Mouse (Mus musculus): Measurements from ENCODE around the gene Bhmt2. TPM values are rescaled to one million over a fixed set of nuclear protein-coding genes. Genes with fewer than 3 reads are reported as not detected.

Bhmt2 gene
- polyA plus RNA-seq, 1 experiment from 2014 or later, result 0.19 TPM

GRCm38 (mm10) chr13:93672371-93672770, 1.7 kb downstream of the Bhmt2 start:
- Histone ChIP-seq H3K36me3 (ENCODE audit: control insufficient read depth, insufficient read depth, low read length) (no peaks in the 10 kb centered on the region), H3K4me1 (ENCODE audit: control insufficient read depth, insufficient read depth, low read length) (no peaks in the 10 kb centered on the region), H3K4me3 (ENCODE audit: low read depth, low read length) (no peak overlapping the region), H3K27me3 (ENCODE audit: control insufficient read depth, insufficient read depth, low read depth, low read length) (no peaks in the 10 kb centered on the region), H3K9me3 (replicated peaks; ENCODE audit: control insufficient read depth, low read length, poor library complexity, severe bottlenecking) (0 out of 2 replicates have a peak, but pooled peaks cover 2% of the 10 kb centered on the region), H3K4me2 (ENCODE audit: low read length) (no peak overlapping the region), H3K9ac (ENCODE audit: low read depth, low read length) (no peak overlapping the region), H3K27ac (ENCODE audit: low read length) (no peak overlapping the region)
- 94% methylated on average over 4 of the region's 4 CpGs for WGBS
- no peak for ATAC-seq

GRCm38 (mm10) chr13:93667586-93667985, 6.5 kb downstream of the Bhmt2 start:
- WGBS, result 91% methylated on average over 4 of the region's 4 CpGs
- ATAC-seq, result no peak
- H3K4me2 ChIP-seq (ENCODE audit: low read length), result no peak overlapping the region
- no peak overlapping the region for H3K27ac ChIP-seq (ENCODE audit: low read length)
- H3K27me3 ChIP-seq (ENCODE audit: control insufficient read depth, insufficient read depth, low read depth, low read length), result no peaks in the 10 kb centered on the region
- no peaks in the 10 kb centered on the region for H3K36me3 ChIP-seq (ENCODE audit: control insufficient read depth, insufficient read depth, low read length)
- no peak overlapping the region for H3K4me3 ChIP-seq (ENCODE audit: low read depth, low read length)
- no peak overlapping the region for H3K9ac ChIP-seq (ENCODE audit: low read depth, low read length)
- H3K9me3 ChIP-seq (replicated peaks; ENCODE audit: control insufficient read depth, low read length, poor library complexity, severe bottlenecking), result 0 out of 2 replicates have a peak, but pooled peaks cover 2% of the 10 kb centered on the region
- no peaks in the 10 kb centered on the region for H3K4me1 ChIP-seq (ENCODE audit: control insufficient read depth, insufficient read depth, low read length)

GRCm38 (mm10) chr13:93657941-93658340, 16.2 kb downstream of the Bhmt2 start:
- no peak overlapping the region for H3K27ac ChIP-seq (ENCODE audit: low read length)
- no peak for ATAC-seq
- no peak overlapping the region for H3K9ac ChIP-seq (ENCODE audit: low read depth, low read length)
- WGBS, result 76% methylated on average over 5 of the region's 5 CpGs
- H3K4me3 ChIP-seq (ENCODE audit: low read depth, low read length), result no peak overlapping the region
- no peak overlapping the region for H3K4me2 ChIP-seq (ENCODE audit: low read length)
- H3K36me3 ChIP-seq (ENCODE audit: control insufficient read depth, insufficient read depth, low read length), result no peaks in the 10 kb centered on the region
- H3K27me3 ChIP-seq (ENCODE audit: control insufficient read depth, insufficient read depth, low read depth, low read length), result no peaks in the 10 kb centered on the region
- H3K9me3 ChIP-seq (replicated peaks; ENCODE audit: control insufficient read depth, low read length, poor library complexity, severe bottlenecking), result no peaks in the 10 kb centered on the region
- no peaks in the 10 kb centered on the region for H3K4me1 ChIP-seq (ENCODE audit: control insufficient read depth, insufficient read depth, low read length)

GRCm38 (mm10) chr13:93653382-93653781, 20.7 kb downstream of the Bhmt2 start:
- H3K27ac ChIP-seq (ENCODE audit: low read length), result no peak overlapping the region
- no peaks in the 10 kb centered on the region for H3K36me3 ChIP-seq (ENCODE audit: control insufficient read depth, insufficient read depth, low read length)
- no peaks in the 10 kb centered on the region for H3K9me3 ChIP-seq (replicated peaks; ENCODE audit: control insufficient read depth, low read length, poor library complexity, severe bottlenecking)
- H3K27me3 ChIP-seq (ENCODE audit: control insufficient read depth, insufficient read depth, low read depth, low read length), result no peaks in the 10 kb centered on the region
- H3K4me2 ChIP-seq (ENCODE audit: low read length), result no peak overlapping the region
- no peak overlapping the region for H3K9ac ChIP-seq (ENCODE audit: low read depth, low read length)
- no peak overlapping the region for H3K4me3 ChIP-seq (ENCODE audit: low read depth, low read length)
- no peak for ATAC-seq
- H3K4me1 ChIP-seq (ENCODE audit: control insufficient read depth, insufficient read depth, low read length), result no peaks in the 10 kb centered on the region
- 92% methylated on average over 6 of the region's 6 CpGs for WGBS

GRCm38 (mm10) chr13:93648387-93649130, 25.5 kb downstream of the Bhmt2 start:
- no peaks in the 10 kb centered on the region for H3K36me3 ChIP-seq (ENCODE audit: control insufficient read depth, insufficient read depth, low read length)
- H3K9ac ChIP-seq (ENCODE audit: low read depth, low read length), result no peak overlapping the region
- no peaks in the 10 kb centered on the region for H3K9me3 ChIP-seq (replicated peaks; ENCODE audit: control insufficient read depth, low read length, poor library complexity, severe bottlenecking)
- no peaks in the 10 kb centered on the region for H3K4me1 ChIP-seq (ENCODE audit: control insufficient read depth, insufficient read depth, low read length)
- H3K27ac ChIP-seq (ENCODE audit: low read length), result no peak overlapping the region
- H3K4me3 ChIP-seq (ENCODE audit: low read depth, low read length), result no peak overlapping the region
- no peak overlapping the region for H3K4me2 ChIP-seq (ENCODE audit: low read length)
- no peaks in the 10 kb centered on the region for H3K27me3 ChIP-seq (ENCODE audit: control insufficient read depth, insufficient read depth, low read depth, low read length)
- 88% methylated on average over 7 of the region's 7 CpGs for WGBS
- no peak for ATAC-seq

- 66% methylated on average over 4 of the region's 4 CpGs for WGBS
- no peak for ATAC-seq
- Histone ChIP-seq H3K9me3 (replicated peaks; ENCODE audit: control insufficient read depth, low read length, poor library complexity, severe bottlenecking) (no peaks in the 10 kb centered on the region), H3K36me3 (ENCODE audit: control insufficient read depth, insufficient read depth, low read length) (no peaks in the 10 kb centered on the region), H3K4me1 (ENCODE audit: control insufficient read depth, insufficient read depth, low read length) (no peaks in the 10 kb centered on the region), H3K27me3 (ENCODE audit: control insufficient read depth, insufficient read depth, low read depth, low read length) (no peaks in the 10 kb centered on the region), H3K9ac (ENCODE audit: low read depth, low read length) (no peak overlapping the region), H3K4me2 (ENCODE audit: low read length) (no peak overlapping the region), H3K4me3 (ENCODE audit: low read depth, low read length) (no peak overlapping the region), H3K27ac (ENCODE audit: low read length) (no peak overlapping the region)
These were observed 34.5 kb downstream of the Bhmt2 start for GRCm38 (mm10) chr13:93639636-93640035.

- no peak within 1 kb of the TSS for H3K4me3 ChIP-seq (ENCODE audit: low read depth, low read length)
- no peak within 1 kb of the TSS for H3K4me2 ChIP-seq (ENCODE audit: low read length)
- 78% methylated on average over 19 of the region's 19 CpGs for WGBS
- no peaks in the 10 kb centered on the region for H3K36me3 ChIP-seq (ENCODE audit: control insufficient read depth, insufficient read depth, low read length)
- H3K9me3 ChIP-seq (replicated peaks; ENCODE audit: control insufficient read depth, low read length, poor library complexity, severe bottlenecking), result no peaks in the 10 kb centered on the region
- H3K27me3 ChIP-seq (ENCODE audit: control insufficient read depth, insufficient read depth, low read depth, low read length), result no peaks in the 10 kb centered on the region
- no peak within 1 kb of the TSS for H3K9ac ChIP-seq (ENCODE audit: low read depth, low read length)
- no peak for ATAC-seq
- H3K27ac ChIP-seq (ENCODE audit: low read length), result no peak within 1 kb of the TSS
- H3K4me1 ChIP-seq (ENCODE audit: control insufficient read depth, insufficient read depth, low read length), result no peaks in the 10 kb centered on the region
These were observed 36.5 kb downstream of the Bhmt2 start, which contains the start of gene Bhmt for GRCm38 (mm10) chr13:93637282-93638245. TSS of gene Bhmt (minus strand) at chr13:93637961.

- no peak overlapping the region for H3K9ac ChIP-seq (ENCODE audit: low read depth, low read length)
- no peaks in the 10 kb centered on the region for H3K9me3 ChIP-seq (replicated peaks; ENCODE audit: control insufficient read depth, low read length, poor library complexity, severe bottlenecking)
- 100% methylated on average over 1 of the region's 1 CpGs for WGBS
- H3K27ac ChIP-seq (ENCODE audit: low read length), result no peak overlapping the region
- no peaks in the 10 kb centered on the region for H3K4me1 ChIP-seq (ENCODE audit: control insufficient read depth, insufficient read depth, low read length)
- H3K4me2 ChIP-seq (ENCODE audit: low read length), result no peak overlapping the region
- no peaks in the 10 kb centered on the region for H3K36me3 ChIP-seq (ENCODE audit: control insufficient read depth, insufficient read depth, low read length)
- H3K4me3 ChIP-seq (ENCODE audit: low read depth, low read length), result no peak overlapping the region
- no peaks in the 10 kb centered on the region for H3K27me3 ChIP-seq (ENCODE audit: control insufficient read depth, insufficient read depth, low read depth, low read length)
- no peak for ATAC-seq
These were observed 37.5 kb downstream of the Bhmt2 start for GRCm38 (mm10) chr13:93636561-93636960.

- Histone ChIP-seq H3K4me3 (ENCODE audit: low read depth, low read length) (no peak overlapping the region), H3K9ac (ENCODE audit: low read depth, low read length) (no peak overlapping the region), H3K36me3 (ENCODE audit: control insufficient read depth, insufficient read depth, low read length) (no peaks in the 10 kb centered on the region), H3K9me3 (replicated peaks; ENCODE audit: control insufficient read depth, low read length, poor library complexity, severe bottlenecking) (no peaks in the 10 kb centered on the region), H3K4me1 (ENCODE audit: control insufficient read depth, insufficient read depth, low read length) (no peaks in the 10 kb centered on the region), H3K4me2 (ENCODE audit: low read length) (no peak overlapping the region), H3K27ac (ENCODE audit: low read length) (no peak overlapping the region), H3K27me3 (ENCODE audit: control insufficient read depth, insufficient read depth, low read depth, low read length) (no peaks in the 10 kb centered on the region)
- no peak for ATAC-seq
- 78% methylated on average over 5 of the region's 5 CpGs for WGBS
These were observed 41.2 kb downstream of the Bhmt2 start for GRCm38 (mm10) chr13:93632927-93633326.
